8 mouse cellular contexts compared by ENCODE assay signal in the genomic region with DNA sequence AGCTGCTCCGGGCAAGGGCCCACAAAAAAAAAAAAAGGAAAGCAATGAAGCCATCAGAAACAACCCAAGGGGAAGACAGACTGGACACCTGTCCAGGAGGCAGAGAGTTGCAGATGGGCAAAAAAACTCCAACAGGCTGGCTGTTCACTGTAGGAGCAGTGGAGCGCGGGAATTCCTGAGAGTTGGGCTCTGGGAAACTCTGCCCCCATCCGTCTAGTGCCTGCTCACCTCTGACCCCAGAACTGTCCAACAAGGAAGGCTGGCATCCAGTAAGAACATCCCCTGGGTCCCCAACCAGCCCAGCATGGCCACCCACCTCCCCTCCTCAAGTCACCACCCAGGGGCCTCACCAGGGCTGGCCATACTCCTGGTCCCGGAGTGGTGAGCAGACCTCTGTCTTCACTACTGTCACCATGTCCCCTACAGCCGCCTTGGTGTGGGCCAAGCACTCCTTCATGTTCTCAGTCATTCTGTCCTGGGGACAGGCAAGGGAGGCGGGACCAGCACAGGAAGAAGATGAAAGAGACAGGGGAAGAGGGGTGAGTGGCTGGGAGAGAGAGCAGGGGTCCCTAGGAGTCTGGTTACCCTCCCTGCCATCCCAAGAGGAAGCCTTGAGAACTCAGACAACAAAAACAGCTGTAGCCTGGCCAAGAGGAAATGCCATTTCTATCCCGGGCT. TPM values are rescaled to one million over a fixed set of nuclear protein-coding genes. Genes with fewer than 3 reads are reported as not detected.
DNase-seq lines count a peak whose midpoint lies in the region; ATAC-seq and TF ChIP-seq lines count a peak whose summit lies in the region.

No protein-coding gene starts in this region.

- no peaks in the 10 kb centered on the region for H3K79me2 ChIP-seq in liver, adult 2 months (ENCODE audit: control insufficient read depth, insufficient read depth, low read length)

- no peaks in the 10 kb centered on the region for H3K9me3 ChIP-seq in forebrain, embryonic 14.5 days (replicated peaks; ENCODE audit: control insufficient read depth, low read length)
- H3K9me3 ChIP-seq in limb, embryonic 11.5 days (ENCODE audit: control insufficient read depth, low read length) = no peaks in the 10 kb centered on the region
- no peaks in the 10 kb centered on the region for H3K9me3 ChIP-seq in neural tube, embryonic 13.5 days

- ATAC-seq in forebrain, embryonic 14.5 days = no peak
- peak; percentile 32 for ATAC-seq in limb, embryonic 11.5 days (ENCODE audit: insufficient number of reproducible peaks, low FRiP score, low TSS enrichment, low read depth)
- ATAC-seq in neural tube, embryonic 13.5 days (ENCODE audit: low read depth) = peak; percentile 13; the same call in 1 of the 2 replicates

- H3K4me2 ChIP-seq in forebrain, embryonic 14.5 days (ENCODE audit: low read length) = peak overlapping the region; percentile 98; the same call in 1 of the 2 replicates
- peak overlapping the region; percentile 98; the same call in 1 of the 2 replicates for H3K4me2 ChIP-seq in limb, embryonic 11.5 days (ENCODE audit: low read depth, severe bottlenecking)
- H3K4me2 ChIP-seq in neural tube, embryonic 13.5 days = peak overlapping the region; percentile 92

- peak overlapping the region; percentile 38; the same call in 1 of the 2 replicates for H3K27ac ChIP-seq in liver, adult 2 months (replicated peaks; ENCODE audit: insufficient read depth, low read depth, low read length)
- H3K27ac ChIP-seq in forebrain, embryonic 14.5 days (ENCODE audit: low read depth, low read length) = peak overlapping the region; percentile 44; the same call in 1 of the 2 replicates
- H3K27ac ChIP-seq in limb, embryonic 11.5 days (replicated peaks; ENCODE audit: low read depth, low read length) = peak overlapping the region; percentile 84
- H3K27ac ChIP-seq in neural tube, embryonic 13.5 days (replicated peaks) = peak overlapping the region; percentile 73

- H3K27me3 ChIP-seq in liver, adult 2 months (ENCODE audit: control insufficient read depth, insufficient read depth, low read length) = peaks cover 6% of the 10 kb centered on the region; the same call in 1 of the 2 replicates
- no peaks in the 10 kb centered on the region for H3K27me3 ChIP-seq in forebrain, embryonic 14.5 days (replicated peaks; ENCODE audit: control insufficient read depth, insufficient read depth, low read length)
- H3K27me3 ChIP-seq in limb, embryonic 11.5 days (ENCODE audit: control insufficient read depth, insufficient read depth, low read length) = no peaks in the 10 kb centered on the region
- no peaks in the 10 kb centered on the region for H3K27me3 ChIP-seq in neural tube, embryonic 13.5 days

- H3K36me3 ChIP-seq in liver, adult 2 months (ENCODE audit: control insufficient read depth, insufficient read depth, low read length) = no peaks in the 10 kb centered on the region
- peaks cover 13% of the 10 kb centered on the region; the same call in 1 of the 2 replicates for H3K36me3 ChIP-seq in forebrain, embryonic 14.5 days (ENCODE audit: control insufficient read depth, insufficient read depth, low read length)
- no peaks in the 10 kb centered on the region; the same call in 1 of the 2 replicates for H3K36me3 ChIP-seq in limb, embryonic 11.5 days (ENCODE audit: control insufficient read depth, insufficient read depth, low read length)
- H3K36me3 ChIP-seq in neural tube, embryonic 13.5 days = peaks cover 21% of the 10 kb centered on the region

- no peak for DNase-seq in liver, adult 2 months (ENCODE audit: extremely low read depth, low read depth, low spot score)
- no peak for DNase-seq in liver
- no peak for DNase-seq in forebrain, embryonic 14.5 days (ENCODE audit: low spot score)
- peak; percentile 36 for DNase-seq in limb, embryonic 11.5 days (ENCODE audit: low spot score)
- DNase-seq in urinary bladder, postnatal 4 days (ENCODE audit: low spot score in 2 of 2) = no peak
- DNase-seq in natural killer cell, adult 2 months (ENCODE audit: low spot score in 2 of 2) = no peak
- no peak for DNase-seq in retina, postnatal 1 day

- WGBS in liver, adult 2 months = 72% methylated on average over 8 of the region's 8 CpGs
- WGBS in forebrain, embryonic 14.5 days = 71% methylated on average over 8 of the region's 8 CpGs
- 52% methylated on average over 8 of the region's 8 CpGs for WGBS in limb, embryonic 11.5 days
- WGBS in neural tube, embryonic 13.5 days = 68% methylated on average over 8 of the region's 8 CpGs

- no peak overlapping the region for H3K9ac ChIP-seq in liver, adult 2 months (ENCODE audit: low read depth, low read length)
- no peak overlapping the region for H3K9ac ChIP-seq in forebrain, embryonic 14.5 days (ENCODE audit: low read length)
- no peak overlapping the region for H3K9ac ChIP-seq in limb, embryonic 11.5 days (ENCODE audit: low read length)
- H3K9ac ChIP-seq in neural tube, embryonic 13.5 days = no peak overlapping the region

- 0 out of 2 replicates have a peak, but pooled peaks cover 2% of the 10 kb centered on the region for H3K4me1 ChIP-seq in liver, adult 2 months (ENCODE audit: control insufficient read depth, insufficient read depth, low read length)
- peaks cover 14% of the 10 kb centered on the region for H3K4me1 ChIP-seq in forebrain, embryonic 14.5 days (ENCODE audit: control insufficient read depth, insufficient read depth, low read length)
- peaks cover 22% of the 10 kb centered on the region for H3K4me1 ChIP-seq in limb, embryonic 11.5 days (ENCODE audit: control insufficient read depth, insufficient read depth, low read length)
- peaks cover 25% of the 10 kb centered on the region for H3K4me1 ChIP-seq in neural tube, embryonic 13.5 days (replicated peaks)

- no peak for TF ChIP-seq CTCF in liver, adult 2 months (IDR thresholded peaks at IDR 0.05; ENCODE audit: low read depth, low read length)

- H3K4me3 ChIP-seq in liver, adult 2 months (ENCODE audit: insufficient read depth, low read depth, low read length) = no peak overlapping the region
- no peak overlapping the region for H3K4me3 ChIP-seq in forebrain, embryonic 14.5 days (ENCODE audit: low read depth, low read length)
- H3K4me3 ChIP-seq in limb, embryonic 11.5 days (ENCODE audit: low read depth, low read length) = peak overlapping the region; percentile 45; the same call in 1 of the 2 replicates
- 0 out of 2 replicates have a peak overlapping the region, but pooled peaks have one; percentile 58 for H3K4me3 ChIP-seq in neural tube, embryonic 13.5 days

- no peak for TF ChIP-seq POLR2A in liver, adult 2 months (IDR thresholded peaks at IDR 0.05; ENCODE audit: extremely low read depth, insufficient read depth, low read length)

RNA-seq across cellular contexts. Expression of gene Prdm11, which starts 32.4 kb away (rescaled TPM):
- 0.46 and 0.54 TPM in 2 replicates for total RNA-seq in liver, adult 2 months (2014; rRNA removed)
- 0.45 and 0.73 TPM in 2 replicates for polyA plus RNA-seq in liver, adult 2 months (2012; rRNA removed)
- polyA plus RNA-seq in forebrain, embryonic 14.5 days (2014; fragmentation: Nextera tagmentation; extraction: Ambion mirVana) = 0.76 and 0.96 TPM in 2 replicates
- 2.4 and 2.6 TPM in 2 replicates for polyA plus RNA-seq in limb, embryonic 11.5 days (2014; fragmentation: Nextera tagmentation; extraction: Ambion mirVana)
- polyA plus RNA-seq in neural tube, embryonic 13.5 days (2015; fragmentation: Nextera tagmentation; extraction: Ambion mirVana) = 1.8 and 2.2 TPM in 2 replicates

Comparison
In these comparisons a context has a peak if more than half of its experiments do, and no peak if none do; other contexts are left out.
1. H3K4me3 ChIP-seq: peak in limb, embryonic 11.5 days (single experiment) and neural tube, embryonic 13.5 days (single experiment); none in liver, adult 2 months (single experiment) and forebrain, embryonic 14.5 days (single experiment).
2. Peak in every context shown above with its lines, with median percentiles within 50 percentile points of each other: H3K27ac ChIP-seq and H3K4me2 ChIP-seq.